Comparison of ENCODE assay signal across 9 mouse cellular contexts in the genomic region with DNA sequence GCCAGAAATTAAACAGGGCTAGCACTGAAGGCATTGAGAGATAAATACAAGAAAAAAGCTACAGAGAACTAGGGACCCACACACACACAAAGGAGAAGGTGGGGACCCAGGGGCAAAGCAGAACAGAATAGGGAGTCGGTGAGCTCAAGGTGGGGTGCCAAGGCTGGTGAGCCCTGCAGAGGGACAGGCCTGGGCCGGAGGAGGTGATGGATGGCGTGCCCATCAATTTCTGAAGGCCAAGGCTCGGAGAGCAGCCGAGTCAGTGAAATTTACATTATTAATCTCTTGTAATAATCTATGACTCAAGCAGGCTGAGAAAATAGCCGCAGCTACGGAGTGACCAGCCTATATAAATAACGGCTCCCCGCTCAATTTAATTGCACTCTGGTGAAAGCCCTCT.
DNase-seq lines count a peak whose midpoint lies in the region; ATAC-seq and TF ChIP-seq lines count a peak whose summit lies in the region.
"Had no signal": no experiment of that assay in that cellular context is flagged by ENCODE, and none has a peak within 500 bp of the region (broad histone marks: within the 10 kb centered on the region; RNA-seq: fewer than 3 reads in every experiment).

No protein-coding gene starts in this region.

- 53% methylated on average over 9 of the region's 9 CpGs for WGBS in lung, embryonic 16.5 days
- 56% methylated on average over 9 of the region's 9 CpGs for WGBS in lung, postnatal 0 days
- 5% methylated on average over 9 of the region's 9 CpGs for WGBS in forebrain, embryonic 16.5 days
- WGBS in limb, embryonic 12.5 days = 29% methylated on average over 9 of the region's 9 CpGs
- 9% methylated on average over 9 of the region's 9 CpGs for WGBS in neural tube, embryonic 14.5 days
- 79% methylated on average over 9 of the region's 9 CpGs for WGBS in heart, embryonic 10.5 days

- H3K9me3 ChIP-seq in lung, embryonic 16.5 days (ENCODE audit: control insufficient read depth, low read length) = no peaks in the 10 kb centered on the region
- no peaks in the 10 kb centered on the region for H3K9me3 ChIP-seq in lung, postnatal 0 days (ENCODE audit: low read length)
- H3K9me3 ChIP-seq in forebrain, embryonic 16.5 days (ENCODE audit: control insufficient read depth, low read length) = no peaks in the 10 kb centered on the region
- no peaks in the 10 kb centered on the region for H3K9me3 ChIP-seq in limb, embryonic 12.5 days
- no peaks in the 10 kb centered on the region for H3K9me3 ChIP-seq in neural tube, embryonic 14.5 days (ENCODE audit: control insufficient read depth, low read length)
- no peaks in the 10 kb centered on the region for H3K9me3 ChIP-seq in heart, embryonic 10.5 days

- H3K4me3 ChIP-seq in lung, embryonic 16.5 days (ENCODE audit: low read length) = no peak overlapping the region
- H3K4me3 ChIP-seq in lung, postnatal 0 days (ENCODE audit: low read depth, low read length) = no peak overlapping the region
- peak overlapping the region; percentile 25 for H3K4me3 ChIP-seq in forebrain, embryonic 16.5 days (replicated peaks; ENCODE audit: low read length)
- H3K4me3 ChIP-seq in limb, embryonic 12.5 days (replicated peaks) = 0 out of 2 replicates have a peak overlapping the region, but pooled peaks have one; percentile 1
- H3K4me3 ChIP-seq in neural tube, embryonic 14.5 days (ENCODE audit: low read depth, low read length) = no peak overlapping the region; the same call in 1 of the 2 replicates
- no peak overlapping the region for H3K4me3 ChIP-seq in heart, embryonic 10.5 days

- H3K4me1 ChIP-seq in lung, embryonic 16.5 days (replicated peaks; ENCODE audit: control insufficient read depth, insufficient read depth, low read length) = no peaks in the 10 kb centered on the region; the same call in 1 of the 2 replicates
- H3K4me1 ChIP-seq in lung, postnatal 0 days (ENCODE audit: insufficient read depth, low read depth, low read length) = no peaks in the 10 kb centered on the region
- H3K4me1 ChIP-seq in forebrain, embryonic 16.5 days (replicated peaks; ENCODE audit: control insufficient read depth, insufficient read depth, low read length) = peaks cover 36% of the 10 kb centered on the region
- H3K4me1 ChIP-seq in limb, embryonic 12.5 days (replicated peaks) = peaks cover 37% of the 10 kb centered on the region
- H3K4me1 ChIP-seq in neural tube, embryonic 14.5 days (ENCODE audit: control insufficient read depth, insufficient read depth, low read length) = peaks cover 33% of the 10 kb centered on the region
- no peaks in the 10 kb centered on the region for H3K4me1 ChIP-seq in heart, embryonic 10.5 days

- H3K9ac ChIP-seq in lung, embryonic 16.5 days (ENCODE audit: low read length) = no peak overlapping the region
- no peak overlapping the region for H3K9ac ChIP-seq in lung, postnatal 0 days (replicated peaks; ENCODE audit: low read depth)
- peak overlapping the region; percentile 27 for H3K9ac ChIP-seq in forebrain, embryonic 16.5 days (replicated peaks; ENCODE audit: low read depth, low read length)
- H3K9ac ChIP-seq in limb, embryonic 12.5 days (replicated peaks) = 0 out of 2 replicates have a peak overlapping the region, but pooled peaks have one; percentile 12
- H3K9ac ChIP-seq in neural tube, embryonic 14.5 days (replicated peaks; ENCODE audit: low read depth, low read length) = 0 out of 2 replicates have a peak overlapping the region, but pooled peaks have one; percentile 21

- no peak overlapping the region for H3K27ac ChIP-seq in lung, embryonic 16.5 days (ENCODE audit: low read length)
- H3K27ac ChIP-seq in lung, postnatal 0 days (ENCODE audit: low read length) = no peak overlapping the region
- peak overlapping the region; percentile 77 for H3K27ac ChIP-seq in forebrain, embryonic 16.5 days (ENCODE audit: low read length)
- H3K27ac ChIP-seq in limb, embryonic 12.5 days = no peak overlapping the region
- H3K27ac ChIP-seq in neural tube, embryonic 14.5 days (ENCODE audit: low read depth, low read length) = peak overlapping the region; percentile 91
- H3K27ac ChIP-seq in heart, embryonic 10.5 days = no peak overlapping the region

- TF ChIP-seq CTCF in lung, postnatal 0 days (IDR thresholded peaks at IDR 0.05) = no peak

- DNase-seq in lung, postnatal 0 days (ENCODE audit: low spot score) = no peak
- no peak for DNase-seq in heart, embryonic 10.5 days (ENCODE audit: low spot score)
- DNase-seq in yolk sac, embryonic 10.5 days (ENCODE audit: low spot score) = no peak
- DNase-seq in thymus, postnatal 10 days (ENCODE audit: low spot score in 2 of 2) = no peak
- DNase-seq: lung, postnatal 14 days had no signal

- peak overlapping the region; percentile 40; the same call in 1 of the 2 replicates for H3K4me2 ChIP-seq in lung, embryonic 16.5 days (ENCODE audit: low read depth, low read length)
- H3K4me2 ChIP-seq in lung, postnatal 0 days (replicated peaks; ENCODE audit: low read depth, low read length) = no peak overlapping the region
- H3K4me2 ChIP-seq in forebrain, embryonic 16.5 days (ENCODE audit: low read length) = peak overlapping the region; percentile 49
- peak overlapping the region; percentile 45 for H3K4me2 ChIP-seq in limb, embryonic 12.5 days
- peak overlapping the region; percentile 40 for H3K4me2 ChIP-seq in neural tube, embryonic 14.5 days (ENCODE audit: low read depth, low read length)

- H3K27me3 ChIP-seq in lung, embryonic 16.5 days (ENCODE audit: control insufficient read depth, insufficient read depth, low read depth, low read length) = no peaks in the 10 kb centered on the region
- H3K27me3 ChIP-seq in lung, postnatal 0 days (replicated peaks; ENCODE audit: insufficient read depth, low read length) = no peaks in the 10 kb centered on the region
- peaks cover 17% of the 10 kb centered on the region for H3K27me3 ChIP-seq in forebrain, embryonic 16.5 days (replicated peaks; ENCODE audit: control insufficient read depth, insufficient read depth, low read length)
- H3K27me3 ChIP-seq in limb, embryonic 12.5 days = peaks cover 55% of the 10 kb centered on the region
- H3K27me3 ChIP-seq in neural tube, embryonic 14.5 days (ENCODE audit: control insufficient read depth, insufficient read depth, low read length) = no peaks in the 10 kb centered on the region
- peaks cover 11% of the 10 kb centered on the region; the same call in 1 of the 2 replicates for H3K27me3 ChIP-seq in heart, embryonic 10.5 days (ENCODE audit: insufficient read depth, poor library complexity, severe bottlenecking)

- no peaks in the 10 kb centered on the region for H3K36me3 ChIP-seq in lung, embryonic 16.5 days (ENCODE audit: control insufficient read depth, insufficient read depth, low read length)
- no peaks in the 10 kb centered on the region for H3K36me3 ChIP-seq in lung, postnatal 0 days (ENCODE audit: insufficient read depth, low read length)
- no peaks in the 10 kb centered on the region for H3K36me3 ChIP-seq in forebrain, embryonic 16.5 days (ENCODE audit: control insufficient read depth, insufficient read depth)
- no peaks in the 10 kb centered on the region for H3K36me3 ChIP-seq in limb, embryonic 12.5 days
- H3K36me3 ChIP-seq in neural tube, embryonic 14.5 days (ENCODE audit: control insufficient read depth, insufficient read depth, low read length) = no peaks in the 10 kb centered on the region
- no peaks in the 10 kb centered on the region for H3K36me3 ChIP-seq in heart, embryonic 10.5 days

- TF ChIP-seq EP300 in lung, postnatal 0 days (IDR thresholded peaks at IDR 0.05) = no peak

- no peak for ATAC-seq in lung, embryonic 16.5 days (ENCODE audit: low read depth)
- no peak for ATAC-seq in lung, postnatal 0 days
- no peak for ATAC-seq in forebrain, embryonic 16.5 days
- no peak for ATAC-seq in limb, embryonic 12.5 days (ENCODE audit: insufficient number of reproducible peaks, insufficient read depth, low FRiP score, low TSS enrichment, low read depth)
- 0 out of 2 replicates have a peak, but pooled peaks have one; percentile 10 for ATAC-seq in neural tube, embryonic 14.5 days (ENCODE audit: low read depth)

Comparison
In these comparisons a context has a peak if more than half of its experiments do, and no peak if none do; other contexts are left out.
1. H3K27ac ChIP-seq: peak in forebrain, embryonic 16.5 days (single experiment) and neural tube, embryonic 14.5 days (single experiment); none in lung, embryonic 16.5 days (single experiment), lung, postnatal 0 days (single experiment), limb, embryonic 12.5 days (single experiment) and heart, embryonic 10.5 days (single experiment).
2. H3K4me3 ChIP-seq: peak in forebrain, embryonic 16.5 days (single experiment) and limb, embryonic 12.5 days (single experiment); none in lung, embryonic 16.5 days (single experiment), lung, postnatal 0 days (single experiment), neural tube, embryonic 14.5 days (single experiment) and heart, embryonic 10.5 days (single experiment).
3. H3K9ac ChIP-seq: peak in forebrain, embryonic 16.5 days (single experiment), limb, embryonic 12.5 days (single experiment) and neural tube, embryonic 14.5 days (single experiment); none in lung, embryonic 16.5 days (single experiment) and lung, postnatal 0 days (single experiment).